Mouse (Mus musculus) gastrocnemius, adult 18-20 months (tissue): ENCODE results near the gene Rapgef6. TPM values are rescaled to one million over a fixed set of nuclear protein-coding genes. Genes with fewer than 3 reads are reported as not detected.
"Not testable (repeated sequence)": the region's sequence is repeated elsewhere in the genome, so short reads cannot be mapped to it uniquely, and the experiment has no call there.

Source experiments
- DNase-seq: peaks from one replicate; pipeline ENCODE4 v3.0.0; 2021; ENCODE audit warnings: low spot score
- total RNA-seq, 2 experiments: library from RNA; stranded (reverse); gene quantifications; 2 replicates each; pipeline ENCODE4 v1.2.3; 2021

Gene Rapgef6
- total RNA-seq, 2 experiments from 2014 or later = 6.2 to 6.3 TPM

DNA sequence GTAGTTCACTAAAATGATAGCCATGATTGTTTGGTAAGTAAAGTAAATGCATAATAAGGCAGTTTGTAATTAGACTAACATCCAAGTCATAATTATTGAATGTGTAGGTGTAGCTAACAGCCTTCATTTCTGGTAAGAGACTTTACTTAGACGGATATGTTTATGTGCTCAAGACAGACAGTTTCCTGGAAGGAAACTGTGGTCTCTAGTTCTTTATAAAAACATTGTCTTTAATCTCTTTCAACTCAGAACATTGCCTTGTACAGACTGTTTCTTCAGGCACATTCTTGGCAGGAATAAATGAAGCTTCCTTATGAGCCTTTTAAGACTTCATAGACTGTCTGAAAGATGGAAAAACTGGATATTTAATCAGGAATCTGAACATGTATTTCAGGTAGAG, 45.3 kb downstream of the Rapgef6 start:
- DNase-seq = no peak

DNA sequence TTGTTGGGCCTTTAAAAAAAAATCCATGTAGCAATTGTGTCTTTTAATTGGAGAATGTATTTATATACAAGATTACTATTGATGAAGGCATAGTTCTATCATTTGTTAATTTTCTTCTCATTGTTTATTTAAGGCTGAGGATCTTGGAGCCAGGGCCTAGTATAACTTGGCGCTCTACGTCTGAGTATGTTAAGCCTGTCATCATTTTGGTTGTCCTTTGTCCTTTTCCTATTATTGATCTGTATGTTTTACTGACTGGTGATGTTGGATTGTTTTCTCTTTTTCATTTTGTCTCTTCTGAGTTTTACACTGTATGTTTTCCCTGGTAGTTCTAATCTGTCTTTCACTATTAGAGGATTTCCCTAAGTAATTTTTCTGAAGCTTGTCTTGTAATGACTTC, 52.1 kb downstream of the Rapgef6 start:
- no peak for DNase-seq

DNA sequence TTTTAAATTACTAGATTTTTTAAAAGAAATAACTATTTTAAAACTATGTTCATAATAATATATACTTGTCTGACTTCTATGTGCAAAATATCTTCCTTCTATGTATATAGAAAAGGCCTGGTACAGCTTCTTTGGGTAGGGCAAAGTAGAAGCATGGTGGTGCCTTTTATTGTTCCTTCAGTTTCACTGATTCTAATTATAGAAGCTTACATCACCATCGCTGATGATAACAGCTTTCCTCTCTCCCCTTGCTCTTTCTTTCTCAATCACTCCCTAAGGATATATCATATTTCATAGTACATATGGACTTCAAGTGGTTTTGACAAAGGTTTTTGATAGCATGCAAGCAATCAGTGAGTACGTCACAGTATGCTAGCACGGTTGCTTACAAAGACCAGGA, 69.9 kb downstream of the Rapgef6 start:
- DNase-seq = no peak

DNA sequence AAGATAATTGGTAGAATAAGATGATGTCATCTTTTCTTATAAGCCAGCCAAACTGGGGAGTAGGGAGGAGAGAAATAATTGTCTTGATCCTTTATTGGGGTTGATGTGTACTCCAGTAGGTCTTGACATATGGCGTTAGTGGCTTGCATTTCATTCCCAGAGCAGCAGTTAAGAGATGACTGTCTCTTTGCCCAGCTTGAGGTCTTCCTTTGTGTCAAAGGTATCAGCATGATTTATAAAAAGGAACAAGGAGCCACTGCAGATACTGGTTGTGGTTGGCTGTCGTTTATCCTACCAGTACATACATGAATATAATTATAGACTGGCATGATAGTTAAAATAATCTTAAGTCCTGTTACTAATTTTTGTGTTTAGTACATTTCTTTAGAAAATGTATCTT, 71.4 kb downstream of the Rapgef6 start:
- DNase-seq = no peak

DNA sequence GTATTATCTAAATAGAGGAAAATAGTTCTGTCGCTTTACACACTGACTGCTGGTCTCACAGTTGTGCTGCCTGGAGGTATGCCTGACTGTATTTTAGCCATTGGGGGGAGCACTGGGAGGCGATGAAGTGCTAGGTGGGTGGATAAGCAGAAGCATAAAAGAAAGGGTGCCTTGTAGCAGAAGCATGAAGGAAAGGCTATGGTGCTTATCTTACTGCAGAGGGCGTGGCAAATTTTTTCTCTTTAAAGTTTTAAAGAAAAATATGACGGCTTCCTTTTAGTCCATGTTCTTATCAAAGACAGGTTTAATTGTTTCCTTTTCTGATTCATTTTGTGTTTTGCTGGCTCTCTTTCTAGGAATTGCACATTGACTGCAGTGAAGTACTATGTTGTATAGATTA, 72.4 kb downstream of the Rapgef6 start:
- no peak for DNase-seq

DNA sequence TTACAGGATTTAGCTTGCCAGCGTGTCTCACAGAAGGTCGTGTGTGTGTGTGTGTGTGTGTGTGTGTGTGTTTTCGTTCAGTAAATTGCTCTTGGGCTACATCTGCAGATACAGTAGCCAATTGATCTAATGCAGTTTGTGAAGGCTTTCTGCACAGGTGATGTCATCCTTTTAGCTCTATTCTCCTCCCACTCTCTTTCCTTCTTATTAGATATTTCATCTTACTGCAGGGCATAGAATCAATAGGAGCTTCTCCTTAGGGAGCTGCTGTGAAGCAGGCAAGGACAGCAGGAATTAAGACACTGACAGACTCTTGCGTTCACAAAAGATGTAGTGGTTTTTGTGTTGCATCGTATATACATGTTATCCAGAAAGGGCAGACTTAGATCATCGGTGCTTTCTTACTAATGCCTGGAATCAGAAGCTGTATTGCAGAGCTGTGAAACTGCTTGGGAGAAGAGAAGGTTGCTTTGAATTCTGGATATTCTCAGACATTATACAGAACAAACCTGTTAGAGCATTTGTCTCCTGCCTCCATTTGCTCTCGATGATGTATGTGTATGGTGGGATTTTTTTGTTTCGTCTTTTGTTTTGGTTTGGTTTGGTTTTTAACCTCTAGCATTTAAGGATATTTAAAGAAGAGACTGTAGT, 73.4 kb downstream of the Rapgef6 start:
- no peak for DNase-seq

DNA sequence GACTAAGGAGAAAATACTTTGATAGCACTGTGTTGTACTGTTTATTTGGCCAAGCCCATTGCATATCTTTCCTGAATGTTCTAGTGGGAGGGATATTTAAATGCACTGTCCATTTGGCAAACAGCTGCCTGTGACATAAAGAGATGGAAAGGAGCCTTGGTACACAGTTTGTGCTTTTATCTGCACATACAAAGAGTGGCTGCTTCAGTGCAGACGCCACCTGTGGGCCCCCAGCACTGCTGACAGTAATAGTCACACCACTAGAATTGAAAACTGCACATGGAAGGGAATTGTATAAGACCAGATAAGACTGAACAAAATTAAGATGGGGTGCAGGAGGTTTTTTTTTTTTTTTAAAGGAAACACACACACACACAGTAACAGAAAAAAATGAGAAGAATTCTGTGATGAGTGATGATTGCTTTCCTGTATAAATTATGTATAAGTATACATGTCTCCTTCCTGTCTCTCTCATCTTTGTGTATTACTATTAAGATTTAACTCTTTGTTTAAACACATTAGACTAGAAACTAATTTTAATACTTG, 75.3 kb downstream of the Rapgef6 start:
- DNase-seq = no peak

DNA sequence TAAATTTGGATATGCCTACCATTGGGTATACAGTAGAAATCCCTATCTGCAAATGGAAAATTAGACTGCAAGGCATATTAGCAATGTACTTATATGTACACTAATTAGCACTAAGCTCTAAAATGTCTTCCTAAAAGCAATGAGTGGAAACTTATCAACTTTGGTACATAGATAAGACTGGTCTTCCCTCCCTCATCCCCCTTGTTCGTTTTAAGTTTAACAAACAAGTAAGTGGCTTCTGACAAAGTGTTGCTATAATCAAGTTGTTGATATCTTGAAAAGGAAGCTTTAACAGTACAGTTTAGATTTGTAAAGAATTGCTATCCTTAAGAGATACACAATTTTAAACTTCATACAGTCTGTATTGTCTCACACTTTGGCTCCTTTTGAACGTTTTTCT, 78.5 kb downstream of the Rapgef6 start:
- DNase-seq = no peak

DNA sequence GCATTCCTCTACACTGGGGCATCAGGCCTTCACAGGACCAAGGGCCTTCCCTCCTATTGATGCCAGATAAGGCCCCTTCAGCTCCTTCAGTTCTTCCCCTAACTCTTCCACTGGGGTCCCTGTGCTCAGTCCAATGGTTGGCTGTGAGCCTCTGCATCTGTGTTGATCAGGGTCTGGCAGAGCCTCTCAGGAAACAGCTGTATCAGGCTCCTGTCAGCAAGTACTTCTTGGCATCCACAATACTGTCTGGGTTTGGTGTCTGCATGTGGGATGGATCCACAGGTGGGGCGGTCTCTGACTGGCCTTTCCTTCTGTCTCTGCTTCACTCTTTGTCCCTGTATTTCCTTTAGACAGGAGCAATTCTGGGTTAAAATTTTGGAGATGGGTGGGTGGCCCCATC, 80.1 kb downstream of the Rapgef6 start:
- not testable (repeated sequence) for DNase-seq

DNA sequence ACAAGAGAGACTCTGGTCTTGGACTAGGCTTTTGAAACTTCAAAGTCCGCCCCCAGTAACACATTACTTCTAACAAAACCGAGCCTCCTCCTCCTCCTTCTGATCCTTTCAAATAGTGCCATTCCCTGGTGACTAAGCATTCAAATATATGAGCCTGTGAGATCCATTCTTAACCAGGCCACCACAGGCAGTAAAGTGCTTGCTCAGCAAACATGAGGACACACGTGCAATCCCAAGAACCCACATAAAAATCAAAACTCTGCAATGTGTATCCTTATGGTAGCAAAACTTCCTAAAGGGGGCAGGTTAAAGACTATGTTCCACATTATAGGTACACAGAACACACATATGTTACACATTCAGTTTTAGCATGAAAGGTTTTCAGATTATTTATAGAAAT, 81.8 kb downstream of the Rapgef6 start:
- DNase-seq = no peak

DNA sequence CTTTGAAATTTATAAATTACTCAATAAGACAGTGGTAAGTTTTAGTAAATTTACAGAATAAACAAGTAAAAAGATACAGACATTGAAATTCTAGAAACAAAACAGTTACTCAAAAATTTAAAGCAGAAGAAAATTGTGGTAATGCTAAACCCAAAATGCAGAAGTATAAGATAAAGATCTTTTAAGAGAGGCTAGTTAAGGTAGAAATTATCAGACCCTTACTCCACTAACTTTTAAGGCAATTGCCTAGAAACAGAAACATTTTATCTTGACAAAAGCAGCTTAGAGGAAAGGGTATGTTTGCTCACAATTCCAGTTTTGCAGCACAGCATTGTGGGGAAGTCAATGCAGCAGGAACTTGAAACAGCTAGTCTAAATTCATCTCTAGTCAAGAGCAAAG, 91.0 kb downstream of the Rapgef6 start:
- no peak for DNase-seq

DNA sequence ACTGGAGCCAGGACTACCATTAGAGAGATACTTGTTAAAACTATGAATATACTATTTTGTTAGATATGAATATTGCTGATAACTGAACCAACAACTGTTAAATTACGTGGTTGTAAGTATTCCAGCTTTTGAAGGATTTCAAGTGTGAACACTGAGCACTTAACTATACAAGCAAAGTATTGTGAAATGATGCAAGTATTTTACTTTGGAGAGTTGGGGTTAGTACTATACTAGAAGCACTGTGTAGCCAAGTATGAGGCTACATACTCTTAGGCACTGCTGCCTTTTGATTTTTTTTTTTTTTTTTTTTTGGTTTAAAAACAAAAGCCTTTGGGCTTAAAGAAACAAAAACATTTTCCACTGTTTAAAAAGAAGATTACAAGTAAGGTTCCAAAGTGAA, 91.9 kb downstream of the Rapgef6 start:
- no peak for DNase-seq

DNA sequence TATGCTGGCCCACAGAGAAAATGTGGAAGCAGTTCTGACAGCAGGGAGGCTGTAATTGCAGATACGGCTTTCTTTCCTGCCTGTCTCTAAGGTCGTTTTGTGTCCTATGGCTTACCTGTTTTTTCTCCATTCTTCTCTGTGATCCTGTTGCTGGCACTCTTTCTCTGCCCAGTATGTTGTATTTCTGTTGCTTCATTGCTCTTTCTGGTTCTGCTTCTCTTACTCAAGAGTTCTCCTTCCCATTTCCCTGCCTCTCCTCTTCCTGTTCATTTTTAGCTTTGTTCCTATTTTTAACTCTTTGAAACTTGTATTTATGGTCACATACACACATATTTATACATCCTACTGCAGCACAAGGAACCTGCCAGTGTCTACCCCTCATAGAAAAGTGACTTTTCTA, 96.2 kb downstream of the Rapgef6 start:
- DNase-seq = no peak

DNA sequence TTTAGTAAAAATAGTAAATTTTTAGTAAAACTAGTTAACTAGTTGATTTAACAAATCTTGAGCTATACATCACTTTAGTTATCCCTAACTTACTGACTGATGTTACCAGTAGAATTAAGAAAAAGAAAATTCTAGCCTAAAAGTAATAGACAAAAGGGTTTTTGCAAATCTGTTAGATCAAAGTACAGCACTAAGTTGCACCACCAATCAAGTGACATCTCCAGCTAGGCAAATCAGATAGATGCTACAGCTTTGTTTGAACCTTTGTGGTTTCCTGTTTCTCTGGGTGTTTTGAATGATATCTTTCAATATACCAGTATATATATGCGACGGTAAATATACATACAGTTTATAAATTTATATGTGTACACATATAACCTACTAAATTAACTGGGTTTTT, 99.1 kb downstream of the Rapgef6 start:
- DNase-seq = no peak

DNA sequence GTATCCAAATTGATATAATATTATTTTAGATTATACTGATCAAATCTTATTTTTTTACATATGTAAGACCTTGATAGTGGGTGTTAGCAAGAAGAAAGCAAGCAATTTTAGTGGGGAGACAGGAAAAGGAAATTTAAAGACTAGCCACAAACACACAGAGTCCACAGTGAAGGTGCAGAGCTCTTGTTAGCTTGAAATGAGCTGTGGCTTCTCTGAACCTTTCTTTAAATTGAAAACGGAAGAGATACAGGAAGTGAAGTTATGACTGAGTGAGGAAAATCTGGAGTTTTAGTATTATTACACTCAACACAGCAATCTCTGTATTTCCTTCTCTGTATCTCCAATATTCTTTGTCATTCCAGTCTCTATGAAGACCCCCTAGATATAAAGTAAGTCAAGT, 104.3 kb downstream of the Rapgef6 start:
- DNase-seq = no peak

DNA sequence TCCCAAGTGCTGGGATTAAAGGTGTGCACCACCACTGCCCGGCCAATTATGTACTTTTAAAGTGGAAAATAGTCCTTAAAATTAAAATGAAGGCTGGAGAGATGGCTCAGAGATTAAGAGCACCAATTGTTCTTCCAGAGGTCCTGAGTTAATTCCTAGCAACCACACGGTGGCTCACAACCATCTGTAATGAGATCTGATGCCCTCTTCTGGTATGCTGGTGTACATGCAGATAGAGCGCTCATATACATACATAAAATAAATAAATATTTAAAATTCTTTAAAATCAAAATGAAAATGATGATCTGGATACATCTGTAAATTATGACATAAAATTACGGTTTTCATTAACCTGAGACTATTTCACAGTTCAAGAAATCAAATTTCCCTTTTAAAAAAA, 123.8 kb downstream of the Rapgef6 start:
- no peak for DNase-seq

DNA sequence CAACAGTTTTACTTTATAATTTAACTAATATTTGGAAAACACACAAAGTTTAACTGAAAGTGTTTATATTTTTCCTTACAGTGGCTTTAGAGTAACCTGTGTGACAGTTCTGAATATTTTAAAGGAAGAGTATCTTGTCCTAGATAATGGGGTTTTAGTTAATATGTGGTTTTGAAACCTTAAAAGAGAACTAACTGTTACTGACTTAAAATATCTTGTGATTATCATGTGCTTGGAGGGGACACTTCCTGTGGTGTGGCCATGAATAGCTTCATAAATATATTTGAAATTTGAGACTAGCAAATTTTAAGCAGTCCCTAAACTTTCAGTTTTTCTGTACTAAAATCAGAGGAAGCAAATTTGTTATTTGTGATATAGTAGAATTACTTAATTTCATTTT, 125.9 kb downstream of the Rapgef6 start:
- DNase-seq = no peak

DNA sequence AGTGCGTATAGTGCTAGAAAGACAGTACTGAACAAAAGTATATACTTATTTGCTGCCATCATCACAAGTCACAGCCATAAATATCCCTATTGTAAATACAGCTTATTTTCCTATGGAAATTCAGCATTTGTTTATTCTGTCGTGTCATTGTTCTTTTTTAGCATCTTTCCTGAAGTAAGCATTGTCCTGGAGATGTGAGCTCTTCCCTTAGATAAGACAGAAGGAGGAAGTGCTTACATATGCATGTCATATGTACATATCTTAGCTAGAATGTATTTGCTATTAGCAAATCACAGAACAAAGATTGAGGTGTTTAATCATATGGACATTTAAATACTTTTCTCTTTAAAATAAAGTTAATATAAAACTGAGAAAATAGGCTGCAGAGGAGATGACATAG, 132.8 kb downstream of the Rapgef6 start:
- no peak for DNase-seq

DNA sequence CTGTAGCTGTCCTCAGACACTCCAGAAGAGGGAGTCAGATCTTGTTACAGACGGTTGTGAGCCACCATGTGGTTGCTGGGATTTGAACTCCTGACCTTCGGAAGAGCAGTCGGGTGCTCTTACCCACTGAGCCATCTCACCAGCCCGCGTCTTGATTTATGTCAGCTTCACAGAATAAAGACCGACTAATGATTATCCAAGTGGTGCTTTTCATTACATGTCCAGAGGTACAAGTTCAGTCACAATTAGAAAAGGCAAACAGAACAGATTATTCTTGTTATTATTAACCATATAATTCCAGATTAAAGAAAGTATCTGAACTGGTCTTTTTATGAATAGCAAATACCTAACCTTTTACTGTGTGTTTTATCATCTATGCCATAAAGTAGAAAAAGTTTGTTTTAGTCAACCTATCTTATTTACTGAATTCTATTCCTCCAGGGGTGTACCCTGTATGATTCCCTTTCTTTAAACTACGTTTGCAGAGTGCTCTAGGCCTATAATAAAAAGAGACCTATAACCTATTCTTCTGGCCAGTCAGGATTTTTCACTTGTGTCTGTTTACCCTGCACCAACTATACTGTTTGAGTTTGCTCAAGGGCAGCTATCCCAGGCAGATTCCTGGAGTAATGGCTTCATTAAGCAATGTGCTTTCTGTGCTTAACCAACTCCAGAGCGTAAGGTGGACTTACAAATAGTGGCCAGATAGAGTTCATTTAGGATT, 151.1 kb downstream of the Rapgef6 start:
- DNase-seq = no peak

DNA sequence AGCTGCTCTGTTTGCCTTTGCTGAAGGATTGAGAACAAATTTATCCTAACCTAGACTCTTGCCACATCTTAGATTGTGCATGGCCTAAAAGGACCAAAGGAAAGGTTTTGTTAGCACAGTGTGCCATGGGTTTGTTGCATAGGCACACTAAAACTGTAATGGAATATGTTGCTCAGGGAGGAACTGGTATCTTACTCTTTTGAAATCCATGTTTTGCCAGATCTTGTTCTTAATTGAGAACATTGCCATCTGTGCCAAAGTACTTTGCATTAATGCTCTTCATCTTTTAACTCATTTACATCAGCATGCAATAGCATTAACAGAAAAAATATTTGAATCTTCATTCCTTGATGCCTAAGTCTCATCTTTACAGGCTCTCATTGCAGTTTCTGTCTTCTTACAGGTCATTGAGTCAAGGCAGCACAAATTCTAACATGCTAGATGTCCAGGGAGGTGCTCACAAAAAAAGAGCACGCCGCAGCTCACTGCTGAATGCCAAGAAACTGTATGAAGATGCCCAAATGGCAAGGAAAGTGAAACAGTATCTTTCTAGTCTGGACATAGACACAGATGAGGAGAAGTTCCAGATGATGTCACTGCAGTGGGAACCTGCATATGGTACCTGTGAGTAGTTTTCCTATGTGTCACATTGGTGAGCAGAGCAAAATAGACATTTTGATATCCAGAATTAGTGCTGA, 153.3 kb downstream of the Rapgef6 start:
- DNase-seq = no peak

DNA sequence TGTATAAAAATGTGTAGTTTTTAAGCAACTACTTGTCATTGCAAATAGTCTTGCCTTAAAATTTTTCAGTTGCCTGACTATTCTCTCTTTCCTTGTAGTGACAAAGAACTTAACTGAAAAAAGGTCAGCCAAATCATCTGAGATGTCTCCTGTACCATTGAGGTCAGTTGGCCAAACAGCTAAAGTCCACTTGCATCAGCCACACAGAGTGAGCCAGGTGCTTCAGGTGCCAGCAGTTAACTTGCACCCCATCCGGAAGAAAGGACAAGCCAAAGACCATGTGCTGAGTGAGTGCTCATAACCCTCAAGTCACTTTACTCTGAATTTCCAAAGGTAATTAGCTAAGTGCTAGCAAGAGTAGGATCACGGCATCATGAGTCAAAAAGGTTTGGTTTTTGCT, 156.5 kb downstream of the Rapgef6 start:
- no peak for DNase-seq

DNA sequence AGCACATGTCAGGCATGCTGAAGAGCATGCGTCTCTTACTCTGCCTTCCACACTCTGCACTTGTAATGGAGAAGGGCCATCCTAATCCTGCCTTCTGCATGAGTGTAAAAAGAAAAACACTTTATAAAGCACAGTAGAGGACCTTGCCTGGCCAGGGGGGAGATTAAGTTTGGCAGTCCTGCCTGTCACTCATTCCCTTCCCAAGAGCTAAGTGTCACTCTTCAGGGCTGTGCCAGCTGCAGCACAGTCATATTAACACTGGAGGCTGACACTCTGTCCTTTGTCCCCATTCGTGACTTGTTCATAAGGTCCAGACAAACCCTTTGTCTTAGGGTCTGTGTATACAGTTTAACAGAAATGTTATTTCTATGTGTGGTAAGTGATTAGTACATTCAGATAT, 162.2 kb downstream of the Rapgef6 start:
- no peak for DNase-seq

DNA sequence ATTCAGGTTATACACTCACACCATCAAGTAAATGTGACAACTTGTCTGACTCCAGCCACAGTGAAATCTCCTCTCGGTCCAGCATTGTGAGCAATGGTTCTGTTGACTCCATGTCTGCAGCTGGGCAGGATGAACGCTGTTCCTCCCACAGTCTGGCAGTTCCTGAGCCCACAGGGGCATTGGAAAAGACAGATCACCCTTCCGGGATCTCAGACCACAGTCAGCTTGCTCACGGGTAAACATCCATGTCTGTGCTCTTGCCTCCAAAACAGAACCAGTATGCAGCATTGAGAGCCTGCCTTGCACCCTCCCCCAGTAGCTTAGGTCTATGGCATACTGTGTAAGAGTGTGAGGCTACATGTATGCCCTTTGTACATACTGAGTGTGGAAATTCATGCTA, 167.5 kb downstream of the Rapgef6 start:
- no peak for DNase-seq
